Mouse (Mus musculus) lung, embryonic 16.5 days (tissue): Measurements from ENCODE around the gene Bcat1. TPM values are rescaled to one million over a fixed set of nuclear protein-coding genes. Genes with fewer than 3 reads are reported as not detected.

Source experiments
- ATAC-seq: fragments of 200-750 bp; cut with Nextera tagmentation; 2 replicates; pipeline ENCODE4 v1.8.0; 2017; ENCODE audit warnings: low read depth, mild to moderate bottlenecking, moderate library complexity
- H3K27ac ChIP-seq: fragments of 300-500 bp; sonication (generic); 2 replicates; pipeline ENCODE4 v1.5.1; 2014; ENCODE audit warnings: mild to moderate bottlenecking, control low read depth, low read length
- H3K27me3 ChIP-seq: fragments of 300-500 bp; sonication (generic); 2 replicates; pipeline ENCODE4 v1.6.1; 2014; ENCODE audit warnings: low read depth, low read length, mixed read lengths; ENCODE audit not compliant: control insufficient read depth, insufficient read depth
- H3K36me3 ChIP-seq: fragments of 300-500 bp; sonication (generic); 2 replicates; pipeline ENCODE4 v1.6.1; 2014; ENCODE audit warnings: low read length; ENCODE audit not compliant: control insufficient read depth, insufficient read depth
- H3K4me1 ChIP-seq: fragments of 300-500 bp; sonication (generic); replicated peaks from 2 replicates; pipeline ENCODE4 v1.6.1; 2014; ENCODE audit warnings: low read length, mixed read lengths; ENCODE audit not compliant: control insufficient read depth, insufficient read depth
- H3K4me2 ChIP-seq: fragments of 300-500 bp; sonication (generic); 2 replicates; pipeline ENCODE4 v1.6.1; 2014; ENCODE audit warnings: low read depth, low read length, control low read depth
- H3K4me3 ChIP-seq: fragments of 300-500 bp; sonication (generic); 2 replicates; pipeline ENCODE4 v1.5.1; 2014; ENCODE audit warnings: mild to moderate bottlenecking, low read length, control low read depth
- H3K9ac ChIP-seq: fragments of 300-500 bp; sonication (generic); 2 replicates; pipeline ENCODE4 v1.6.1; 2014; ENCODE audit warnings: low read length, control low read depth
- H3K9me3 ChIP-seq: fragments of 300-500 bp; sonication (generic); 2 replicates; pipeline ENCODE4 v1.6.1; 2016; ENCODE audit warnings: low read length; ENCODE audit not compliant: control insufficient read depth
- WGBS: fragments of 180-500 bp; shearing (Covaris S2); extraction: QIAGEN DNeasy Blood & Tissue Kit; methylation state at CpG from one replicate; pipeline ENCODE4 v1.1.7; 2014; 5-methylcytosine and 5-hydroxymethylcytosine counted together
- polyA plus RNA-seq: library from polyadenylated mRNA; unstranded; fragments of >200 nt; fragmentation: Nextera tagmentation; extraction: Ambion mirVana; gene quantifications from 2 replicates; pipeline ENCODE4 v1.2.1, GENCODE M21; 2015

The Bcat1 gene
- polyA plus RNA-seq, 1 experiment from 2014 or later, result 3.7 TPM

DNA sequence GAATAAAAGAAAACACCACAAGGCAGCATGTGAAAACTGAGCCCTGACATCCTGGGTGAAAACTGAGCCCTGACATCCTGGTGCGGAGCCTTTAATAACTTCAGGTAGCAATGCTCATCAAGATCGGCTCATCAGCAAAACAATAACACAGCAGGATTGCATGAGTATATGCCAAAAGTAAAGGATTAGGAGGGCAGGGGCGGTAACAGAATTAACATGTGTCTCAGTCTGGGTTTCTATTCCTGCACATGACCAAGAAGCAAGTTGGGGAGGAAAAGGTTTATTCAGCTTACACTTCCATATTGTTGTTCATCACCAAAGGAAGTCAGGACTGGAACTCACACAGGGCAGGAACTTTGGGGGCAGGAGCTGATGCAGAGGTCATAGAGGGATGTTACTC, 93.9 kb downstream of the Bcat1 start:
- H3K4me2 ChIP-seq, result no peak overlapping the region
- H3K4me1 ChIP-seq, result no peaks in the 10 kb centered on the region
- H3K27me3 ChIP-seq, result no peaks in the 10 kb centered on the region
- H3K4me3 ChIP-seq, result no peak overlapping the region
- 88% methylated on average over 3 of the region's 3 CpGs for WGBS
- ATAC-seq, result no peak
- no peaks in the 10 kb centered on the region for H3K36me3 ChIP-seq
- no peak overlapping the region for H3K27ac ChIP-seq
- no peaks in the 10 kb centered on the region for H3K9me3 ChIP-seq
- H3K9ac ChIP-seq, result no peak overlapping the region

GRCm38 (mm10) chr6:144972351-144972750, 103.6 kb downstream of the Bcat1 start:
- 67% methylated on average over 8 of the region's 8 CpGs for WGBS
- no peak for ATAC-seq

GRCm38 (mm10) chr6:144970900-144971299, 105.1 kb downstream of the Bcat1 start:
- WGBS, result 84% methylated on average over 4 of the region's 4 CpGs
- ATAC-seq, result no peak
- H3K9me3 ChIP-seq, result no peaks in the 10 kb centered on the region

More at GRCm38 (mm10) chr6:144972351-144972750, 103.6 kb downstream of the Bcat1 start:
- 0 out of 2 replicates have a peak, but pooled peaks cover 2% of the 10 kb centered on the region for H3K4me1 ChIP-seq
- no peaks in the 10 kb centered on the region for H3K9me3 ChIP-seq
- H3K4me2 ChIP-seq, result no peak overlapping the region
- H3K27ac ChIP-seq, result no peak overlapping the region
- no peaks in the 10 kb centered on the region for H3K27me3 ChIP-seq
- no peaks in the 10 kb centered on the region for H3K36me3 ChIP-seq
- H3K9ac ChIP-seq, result no peak overlapping the region
- H3K4me3 ChIP-seq, result no peak overlapping the region

DNA sequence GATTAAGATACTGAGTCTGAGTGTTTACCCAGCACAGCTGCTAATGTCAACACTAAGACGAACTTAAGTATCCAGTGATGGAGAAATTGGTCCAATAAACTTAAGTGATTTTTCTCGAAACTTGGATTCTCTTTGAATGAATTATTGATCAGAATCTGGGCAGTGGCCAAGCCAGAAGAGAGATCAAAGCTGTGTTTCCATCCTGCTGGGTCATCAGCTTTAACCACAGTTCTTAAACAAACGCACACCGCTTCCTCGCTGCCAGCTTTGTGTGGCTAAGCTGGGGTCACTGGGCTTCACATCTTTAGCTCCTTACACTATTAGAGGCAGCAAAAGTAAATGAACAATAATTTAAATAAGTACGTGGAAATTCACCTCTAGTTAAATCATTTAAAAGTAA, 108.4 kb downstream of the Bcat1 start:
- Histone ChIP-seq H3K27me3 (no peaks in the 10 kb centered on the region), H3K9ac (no peak overlapping the region), H3K9me3 (no peaks in the 10 kb centered on the region), H3K4me3 (no peak overlapping the region), H3K36me3 (no peaks in the 10 kb centered on the region), H3K27ac (no peak overlapping the region), H3K4me1 (0 out of 2 replicates have a peak, but pooled peaks cover 3% of the 10 kb centered on the region), H3K4me2 (no peak overlapping the region)
- 21% methylated on average over 6 of the region's 6 CpGs for WGBS
- no peak for ATAC-seq

More at GRCm38 (mm10) chr6:144970900-144971299, 105.1 kb downstream of the Bcat1 start:
- no peak overlapping the region for H3K4me3 ChIP-seq
- no peak overlapping the region for H3K9ac ChIP-seq
- no peaks in the 10 kb centered on the region for H3K36me3 ChIP-seq
- H3K4me2 ChIP-seq, result no peak overlapping the region
- H3K27me3 ChIP-seq, result no peaks in the 10 kb centered on the region
- 0 out of 2 replicates have a peak, but pooled peaks cover 3% of the 10 kb centered on the region for H3K4me1 ChIP-seq
- H3K27ac ChIP-seq, result no peak overlapping the region

GRCm38 (mm10) chr6:144964205-144964604, 111.8 kb downstream of the Bcat1 start:
- no peak overlapping the region for H3K27ac ChIP-seq
- no peaks in the 10 kb centered on the region for H3K27me3 ChIP-seq
- WGBS, result 59% methylated on average over 4 of the region's 4 CpGs
- no peak for ATAC-seq
- no peak overlapping the region for H3K9ac ChIP-seq
- no peaks in the 10 kb centered on the region for H3K9me3 ChIP-seq
- 0 out of 2 replicates have a peak, but pooled peaks cover 5% of the 10 kb centered on the region for H3K4me1 ChIP-seq
- no peaks in the 10 kb centered on the region for H3K36me3 ChIP-seq
- no peak overlapping the region for H3K4me2 ChIP-seq
- no peak overlapping the region for H3K4me3 ChIP-seq

DNA sequence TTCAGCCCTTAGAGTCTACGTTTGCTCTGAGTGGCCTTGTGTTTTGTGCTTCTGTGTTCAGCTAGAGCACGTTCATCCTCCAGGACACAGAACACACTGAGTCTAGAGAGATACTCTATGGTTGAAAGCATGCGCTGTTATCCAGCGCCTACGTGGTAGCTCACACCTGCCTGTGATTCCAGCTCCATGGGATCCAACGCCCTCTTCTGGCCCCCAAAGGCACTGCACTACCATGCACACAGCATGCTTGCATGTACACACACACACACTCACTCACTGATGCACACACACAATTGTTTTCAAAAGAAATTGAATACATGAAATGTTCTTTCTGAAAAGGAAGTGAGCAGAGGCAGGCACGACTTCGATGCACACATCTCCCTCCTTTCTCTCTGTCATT, 112.8 kb downstream of the Bcat1 start:
- WGBS, result 75% methylated on average over 8 of the region's 8 CpGs
- Histone ChIP-seq H3K27me3 (no peaks in the 10 kb centered on the region), H3K9me3 (no peaks in the 10 kb centered on the region), H3K4me1 (0 out of 2 replicates have a peak, but pooled peaks cover 5% of the 10 kb centered on the region), H3K27ac (no peak overlapping the region), H3K4me2 (no peak overlapping the region), H3K36me3 (no peaks in the 10 kb centered on the region), H3K9ac (no peak overlapping the region), H3K4me3 (no peak overlapping the region)
- no peak for ATAC-seq

DNA sequence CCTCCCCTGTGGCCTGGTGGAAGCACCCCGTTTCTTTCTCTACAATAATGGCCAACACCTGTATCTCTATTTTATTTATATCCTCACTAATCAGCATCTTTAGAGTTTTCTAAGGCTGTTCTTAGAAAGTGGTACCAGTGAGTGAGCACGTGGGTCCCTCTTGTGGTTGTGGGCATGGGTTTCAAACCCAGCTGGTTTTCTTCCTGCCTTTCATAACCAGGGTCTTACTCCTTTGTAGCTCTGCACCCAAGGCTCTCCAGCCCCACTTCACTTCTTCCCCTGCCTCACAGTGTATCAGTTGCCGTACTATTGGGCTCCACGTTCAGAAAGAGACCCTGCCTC, 114.0 kb downstream of the Bcat1 start:
- peak; percentile 12; the same call in 1 of the 2 replicates for ATAC-seq
- H3K27me3 ChIP-seq, result no peaks in the 10 kb centered on the region
- no peak overlapping the region for H3K4me3 ChIP-seq
- H3K4me1 ChIP-seq, result 0 out of 2 replicates have a peak, but pooled peaks cover 2% of the 10 kb centered on the region
- H3K4me2 ChIP-seq, result peak overlapping the region; percentile 46
- WGBS, result 53% methylated on average over 4 of the region's 4 CpGs
- no peak overlapping the region for H3K27ac ChIP-seq
- no peak overlapping the region for H3K9ac ChIP-seq
- H3K9me3 ChIP-seq, result no peaks in the 10 kb centered on the region
- H3K36me3 ChIP-seq, result no peaks in the 10 kb centered on the region

DNA sequence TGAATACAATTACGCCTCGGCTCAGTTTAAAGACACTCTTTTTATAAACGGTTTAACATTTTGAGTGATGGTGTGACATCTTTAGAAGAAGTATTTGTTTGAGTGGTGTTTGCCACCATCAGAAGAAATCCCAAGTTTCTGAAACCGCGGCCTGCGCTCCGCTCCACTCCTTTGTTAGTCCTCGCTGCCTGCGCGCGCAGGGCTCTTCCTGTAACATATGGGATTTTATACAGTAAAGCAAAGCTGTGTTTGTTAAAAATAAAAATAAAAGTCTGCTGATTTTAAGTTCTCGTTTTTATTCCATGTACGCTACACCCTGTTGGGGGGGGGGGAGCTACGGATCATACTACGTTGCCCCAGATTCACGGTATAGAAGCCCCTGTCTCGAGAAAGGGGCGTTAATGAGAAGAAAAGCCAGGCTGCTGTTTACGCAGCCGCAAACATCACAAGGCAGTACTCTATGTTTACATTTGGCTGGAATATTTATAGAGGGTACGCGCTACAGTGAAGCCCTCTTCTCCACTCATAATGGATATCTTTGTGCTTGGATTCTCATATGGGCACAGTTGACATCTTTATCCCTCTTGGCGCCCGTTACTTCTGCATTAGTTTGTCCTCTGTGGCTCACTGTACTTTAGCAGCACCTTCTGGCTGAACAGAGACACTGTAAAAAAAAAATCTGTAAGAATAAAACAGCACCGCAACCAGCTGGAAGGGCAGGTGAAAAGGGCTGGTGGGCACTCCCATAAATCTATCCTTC, 114.6 kb downstream of the Bcat1 start:
- no peaks in the 10 kb centered on the region for H3K9me3 ChIP-seq
- 0 out of 2 replicates have a peak overlapping the region, but pooled peaks have one; percentile 8 for H3K9ac ChIP-seq
- peak overlapping the region; percentile 46 for H3K4me2 ChIP-seq
- WGBS, result 35% methylated on average over 25 of the region's 25 CpGs
- no peaks in the 10 kb centered on the region for H3K36me3 ChIP-seq
- peak; percentile 76; the same call in 1 of the 2 replicates for ATAC-seq
- peak overlapping the region; percentile 23 for H3K4me3 ChIP-seq
- H3K4me1 ChIP-seq, result 0 out of 2 replicates have a peak, but pooled peaks cover 2% of the 10 kb centered on the region
- peak overlapping the region; percentile 37; the same call in 1 of the 2 replicates for H3K27ac ChIP-seq
- H3K27me3 ChIP-seq, result no peaks in the 10 kb centered on the region

GRCm38 (mm10) chr6:144955887-144956547, 120.0 kb downstream of the Bcat1 start:
- H3K4me2 ChIP-seq, result no peak overlapping the region
- H3K27me3 ChIP-seq, result no peaks in the 10 kb centered on the region
- ATAC-seq, result peak; percentile 80

More at GRCm38 (mm10) chr6:144955887-144956547, 120.0 kb downstream of the Bcat1 start:
- no peaks in the 10 kb centered on the region for H3K36me3 ChIP-seq
- peak overlapping the region; percentile 26 for H3K27ac ChIP-seq
- H3K9ac ChIP-seq, result peak overlapping the region; percentile 33; the same call in 1 of the 2 replicates
- WGBS, result 18% methylated on average over 14 of the region's 14 CpGs
- no peaks in the 10 kb centered on the region for H3K4me1 ChIP-seq
- no peak overlapping the region for H3K4me3 ChIP-seq
- H3K9me3 ChIP-seq, result no peaks in the 10 kb centered on the region
